Mouse (Mus musculus): Measurements from ENCODE around the gene Six4.

DNA sequence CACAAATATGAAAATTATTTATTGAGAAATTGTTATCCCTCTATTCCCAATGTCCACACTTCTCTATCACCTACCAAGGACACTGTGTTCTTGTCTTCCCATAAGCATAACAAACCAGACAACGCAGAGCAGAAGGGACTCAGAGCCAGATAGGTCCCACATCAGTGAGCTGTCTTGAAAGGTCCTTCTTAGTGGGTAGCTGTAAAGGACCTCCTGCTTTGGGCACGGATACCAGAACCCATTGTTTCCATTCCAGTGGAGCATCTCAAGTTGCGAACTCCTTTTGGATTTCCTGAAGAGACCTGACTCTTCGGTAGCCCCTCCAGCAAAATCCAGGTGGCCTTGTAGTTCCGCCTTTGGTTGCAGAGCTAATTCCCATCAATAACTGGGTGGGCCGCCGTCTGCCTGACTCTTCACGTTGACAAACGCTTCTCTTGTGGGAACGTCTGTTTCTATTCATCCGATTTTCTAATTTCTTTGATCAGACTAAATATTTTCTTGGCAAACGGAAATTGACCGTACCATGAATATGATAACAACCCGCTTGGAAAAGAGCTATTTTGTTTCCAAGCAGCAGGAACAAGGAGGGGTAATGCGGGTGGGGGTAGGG is 58.6 kb downstream of the Six4 start:
- TF ChIP-seq CTCF (IDR thresholded peaks at IDR 0.05; ENCODE audit: control insufficient read depth, insufficient read depth, insufficient replicate concordance, low read depth, low read length) (no peak), POLR2A (IDR thresholded peaks at IDR 0.05; ENCODE audit: control insufficient read depth, low read depth, low read length) (no peak)
